ENCODE assay signal across 8 mouse cellular contexts in genomic region chr7:19093537-19094385, GRCm38 (mm10). TPM values are rescaled to one million over a fixed set of nuclear protein-coding genes. Genes with fewer than 3 reads are reported as not detected.
DNase-seq lines count a peak whose midpoint lies in the region; ATAC-seq and TF ChIP-seq lines count a peak whose summit lies in the region.

No protein-coding gene starts in this region.

- peaks cover 39% of the 10 kb centered on the region for H3K4me1 ChIP-seq in intestine, embryonic 15.5 days (replicated peaks)
- H3K4me1 ChIP-seq in midbrain, embryonic 11.5 days (ENCODE audit: control insufficient read depth, insufficient read depth, low read length): peaks cover 39% of the 10 kb centered on the region
- peaks cover 13% of the 10 kb centered on the region for H3K4me1 ChIP-seq in small intestine, adult 2 months (ENCODE audit: control insufficient read depth, insufficient read depth, insufficient read length, low read length)

- H3K4me2 ChIP-seq in intestine, embryonic 15.5 days (replicated peaks): peak overlapping the region; percentile 93
- peak overlapping the region; percentile 95 for H3K4me2 ChIP-seq in midbrain, embryonic 11.5 days

- intact Hi-C loops in left cerebral cortex, postnatal 4 days (cut with DNase I): no loop called here

- under 1% methylated on average over 45 of the region's 45 CpGs for WGBS in intestine, embryonic 15.5 days
- WGBS in midbrain, embryonic 11.5 days: under 1% methylated on average over 45 of the region's 45 CpGs
- 1% methylated on average over 45 of the region's 45 CpGs for WGBS in small intestine, adult 2 months

- peak overlapping the region; percentile 97 for H3K27ac ChIP-seq in intestine, embryonic 15.5 days
- peak overlapping the region; percentile 90 for H3K27ac ChIP-seq in midbrain, embryonic 11.5 days (ENCODE audit: low read depth, low read length)
- peak overlapping the region; percentile 90 for H3K27ac ChIP-seq in small intestine, adult 2 months (ENCODE audit: insufficient read depth, low read depth, low read length)

- peak; percentile 87 for ATAC-seq in intestine, embryonic 15.5 days
- peak; percentile 85 for ATAC-seq in midbrain, embryonic 11.5 days (ENCODE audit: low FRiP score)

- H3K9me3 ChIP-seq in intestine, embryonic 15.5 days: no peaks in the 10 kb centered on the region
- H3K9me3 ChIP-seq in midbrain, embryonic 11.5 days (ENCODE audit: control insufficient read depth, low read length): no peaks in the 10 kb centered on the region

- no peaks in the 10 kb centered on the region; the same call in 1 of the 2 replicates for H3K27me3 ChIP-seq in intestine, embryonic 15.5 days (replicated peaks)
- peaks cover 14% of the 10 kb centered on the region; the same call in 1 of the 2 replicates for H3K27me3 ChIP-seq in midbrain, embryonic 11.5 days (ENCODE audit: control insufficient read depth, insufficient read depth, low read length)
- peaks cover 13% of the 10 kb centered on the region for H3K27me3 ChIP-seq in small intestine, adult 2 months (ENCODE audit: control insufficient read depth, insufficient read depth, low read length)

- 0 out of 2 replicates have a peak, but pooled peaks cover 4% of the 10 kb centered on the region for H3K36me3 ChIP-seq in intestine, embryonic 15.5 days
- H3K36me3 ChIP-seq in midbrain, embryonic 11.5 days (ENCODE audit: control insufficient read depth, insufficient read depth, low read length): peaks cover 7% of the 10 kb centered on the region
- H3K36me3 ChIP-seq in small intestine, adult 2 months (ENCODE audit: control insufficient read depth, insufficient read depth, low read length): no peaks in the 10 kb centered on the region

- TF ChIP-seq POLR2A in small intestine, adult 2 months (IDR thresholded peaks at IDR 0.05; ENCODE audit: low read depth, low read length): peak; percentile 39

- H3K9ac ChIP-seq in intestine, embryonic 15.5 days: peak overlapping the region; percentile 84
- H3K9ac ChIP-seq in midbrain, embryonic 11.5 days (ENCODE audit: low read length): peak overlapping the region; percentile 89

- peak overlapping the region; percentile 77 for H3K4me3 ChIP-seq in intestine, embryonic 15.5 days (replicated peaks)
- peak overlapping the region; percentile 73 for H3K4me3 ChIP-seq in midbrain, embryonic 11.5 days (ENCODE audit: low read depth, low read length)
- peak overlapping the region; percentile 92 for H3K4me3 ChIP-seq in small intestine, adult 2 months (ENCODE audit: low read depth, low read length)

- peak; percentile 55 for DNase-seq in cerebellum, adult 11-12 months
- DNase-seq in cerebellum, adult 11 months: no peak
- peak; percentile 99 for DNase-seq in embryo, embryonic 9.5 days (ENCODE audit: extremely low spot score)
- peak; percentile 93 to 97 for DNase-seq in gastrocnemius, postnatal 4 days (ENCODE audit: low spot score in 2 of 2)
- DNase-seq in left cerebral cortex, postnatal 4 days: peak; percentile 90
- DNase-seq in midbrain, embryonic 11.5 days (ENCODE audit: low spot score, missing footprints): peak; percentile 100

- TF ChIP-seq CTCF in small intestine, adult 2 months (IDR thresholded peaks at IDR 0.05; ENCODE audit: extremely low read depth, insufficient read length, insufficient replicate concordance, low read depth, low read length): no peak

RNA-seq across cellular contexts. Expression of gene Six5, which starts 0.6 kb away (rescaled TPM):
- total RNA-seq in gastrocnemius, postnatal 4 days (2021): 10 to 100 TPM; 13.5 to 14.7 TPM
- 8.7 and 8.8 TPM in 2 replicates for polyA plus RNA-seq in intestine, embryonic 15.5 days (2015; fragmentation: Nextera tagmentation; extraction: Ambion mirVana)
- total RNA-seq in left cerebral cortex, postnatal 4 days (2021): 1 to 10 TPM; 2.2 to 3.3 TPM
- polyA plus RNA-seq in midbrain, embryonic 11.5 days (2014; fragmentation: Nextera tagmentation; extraction: Ambion mirVana): 7.0 and 8.8 TPM in 2 replicates
- polyA plus RNA-seq in small intestine, adult 2 months (2012; rRNA removed): 14.1 and 14.5 TPM in 2 replicates

RNA-seq across cellular contexts. Expression of gene Dmpk, which starts 10.1 kb away (rescaled TPM):
- total RNA-seq in gastrocnemius, postnatal 4 days (2021): 100 to 1,000 TPM; 287 to 292 TPM
- polyA plus RNA-seq in intestine, embryonic 15.5 days (2015; fragmentation: Nextera tagmentation; extraction: Ambion mirVana): 52.2 and 53.7 TPM in 2 replicates
- total RNA-seq in left cerebral cortex, postnatal 4 days (2021): 10 to 100 TPM; 45.3 to 46.5 TPM
- polyA plus RNA-seq in midbrain, embryonic 11.5 days (2014; fragmentation: Nextera tagmentation; extraction: Ambion mirVana): 7.0 and 7.3 TPM in 2 replicates
- polyA plus RNA-seq in small intestine, adult 2 months (2012; rRNA removed): 353 and 387 TPM in 2 replicates

RNA-seq across cellular contexts. Expression of gene Dmwd, which starts 17.7 kb away (rescaled TPM):
- 10 to 100 TPM; 52.4 to 55.4 TPM for total RNA-seq in gastrocnemius, postnatal 4 days (2021)
- 11.0 and 13.4 TPM in 2 replicates for polyA plus RNA-seq in intestine, embryonic 15.5 days (2015; fragmentation: Nextera tagmentation; extraction: Ambion mirVana)
- 100 to 1,000 TPM; 147 to 151 TPM for total RNA-seq in left cerebral cortex, postnatal 4 days (2021)
- polyA plus RNA-seq in midbrain, embryonic 11.5 days (2014; fragmentation: Nextera tagmentation; extraction: Ambion mirVana): 15.2 and 16.9 TPM in 2 replicates
- 13.9 and 16.3 TPM in 2 replicates for polyA plus RNA-seq in small intestine, adult 2 months (2012; rRNA removed)

RNA-seq across cellular contexts. Expression of gene Gm4969, which starts 24.4 kb away (rescaled TPM):
- total RNA-seq in gastrocnemius, postnatal 4 days (2021): under 1 TPM; 0.34 to 0.62 TPM
- 1.8 and 2.3 TPM in 2 replicates for polyA plus RNA-seq in intestine, embryonic 15.5 days (2015; fragmentation: Nextera tagmentation; extraction: Ambion mirVana)
- 10 to 100 TPM in 1 of 2 experiments, 1 to 10 TPM in 1; 9.4 to 11.0 TPM for total RNA-seq in left cerebral cortex, postnatal 4 days (2021)
- polyA plus RNA-seq in midbrain, embryonic 11.5 days (2014; fragmentation: Nextera tagmentation; extraction: Ambion mirVana): 0.46 and 0.58 TPM in 2 replicates
- not detected in 2 replicates for polyA plus RNA-seq in small intestine, adult 2 months (2012; rRNA removed)

RNA-seq across cellular contexts. Expression of gene Fbxo46, which starts 25.9 kb away (rescaled TPM):
- total RNA-seq in gastrocnemius, postnatal 4 days (2021): 1 to 10 TPM; 8.0 to 8.4 TPM
- 10.5 and 12.8 TPM in 2 replicates for polyA plus RNA-seq in intestine, embryonic 15.5 days (2015; fragmentation: Nextera tagmentation; extraction: Ambion mirVana)
- 10 to 100 TPM; 17.7 to 18.9 TPM for total RNA-seq in left cerebral cortex, postnatal 4 days (2021)
- polyA plus RNA-seq in midbrain, embryonic 11.5 days (2014; fragmentation: Nextera tagmentation; extraction: Ambion mirVana): 9.4 and 9.5 TPM in 2 replicates
- polyA plus RNA-seq in small intestine, adult 2 months (2012; rRNA removed): 6.1 and 14.9 TPM in 2 replicates
